Mouse (Mus musculus) urinary bladder, adult 18-20 months (tissue): ENCODE data around the gene Kdm6a.

Experiments
- DNase-seq, 2 experiments: peaks; one replicate each; pipeline ENCODE4 v3.0.0; 2022; ENCODE audit warnings: low spot score in 2 of 2, mixed read lengths in 2 of 2

Kdm6a gene

DNA sequence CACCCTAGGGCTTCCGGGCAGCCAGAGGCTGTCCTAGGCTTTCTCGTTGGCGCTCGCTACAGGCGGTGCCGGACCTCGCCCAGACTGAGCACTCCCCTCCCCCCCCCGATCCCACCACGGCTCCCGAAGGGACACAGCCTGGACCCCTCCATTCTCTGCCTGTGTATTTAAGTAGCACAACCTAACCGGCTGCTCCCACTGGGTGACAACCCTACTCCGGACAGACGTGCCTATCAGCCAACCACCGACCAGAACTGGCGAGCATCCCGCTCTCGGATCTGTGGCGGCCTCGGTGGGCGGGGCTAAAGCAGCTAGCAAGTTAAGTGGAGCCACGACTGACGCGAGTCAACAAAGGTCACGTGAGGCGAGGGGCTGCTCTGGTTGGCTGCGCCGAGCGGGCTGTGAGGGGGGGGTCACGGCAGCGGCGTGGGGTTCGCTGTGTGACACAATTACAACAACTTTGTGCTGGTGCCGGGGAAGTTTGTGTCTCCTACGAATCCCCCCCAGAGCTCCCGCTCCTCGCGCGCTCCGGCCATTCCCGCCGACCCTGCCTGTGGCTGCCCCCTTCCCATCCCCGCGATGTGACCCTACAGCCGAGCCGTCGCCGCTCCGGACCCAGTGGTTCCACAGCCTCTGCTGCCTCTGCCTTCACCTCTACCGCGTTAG, at the start of gene Kdm6a:
Gene Kdm6a (plus strand): TSS at position 384 of the 666 bp plus-strand sequence.
- DNase-seq, result peak; percentile 83 to 100

DNA sequence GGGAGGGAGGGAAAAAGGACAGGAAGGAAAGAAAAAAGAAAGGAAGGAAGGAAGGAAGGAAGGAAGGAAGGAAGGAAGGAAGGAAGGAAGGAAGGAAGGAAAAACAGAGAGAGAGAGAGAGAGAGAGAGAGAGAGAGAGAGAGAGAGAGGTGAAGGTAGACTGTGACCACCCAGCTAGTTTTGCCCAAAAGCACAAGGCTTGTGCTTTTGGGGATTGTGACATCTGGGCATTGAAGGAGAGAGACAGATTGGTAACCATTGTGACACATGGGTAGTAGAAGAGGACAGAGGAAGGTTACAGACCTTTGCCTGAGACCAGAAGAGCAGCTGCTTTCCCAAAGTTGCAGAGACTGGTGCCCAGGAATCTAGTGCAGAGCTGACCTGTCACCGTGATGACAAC, 16.8 kb upstream of the Kdm6a start, which contains the start of gene Dusp21:
Gene Dusp21 (plus strand): TSS at position 301 of the 400 bp plus-strand sequence.
- no peak for DNase-seq

DNA sequence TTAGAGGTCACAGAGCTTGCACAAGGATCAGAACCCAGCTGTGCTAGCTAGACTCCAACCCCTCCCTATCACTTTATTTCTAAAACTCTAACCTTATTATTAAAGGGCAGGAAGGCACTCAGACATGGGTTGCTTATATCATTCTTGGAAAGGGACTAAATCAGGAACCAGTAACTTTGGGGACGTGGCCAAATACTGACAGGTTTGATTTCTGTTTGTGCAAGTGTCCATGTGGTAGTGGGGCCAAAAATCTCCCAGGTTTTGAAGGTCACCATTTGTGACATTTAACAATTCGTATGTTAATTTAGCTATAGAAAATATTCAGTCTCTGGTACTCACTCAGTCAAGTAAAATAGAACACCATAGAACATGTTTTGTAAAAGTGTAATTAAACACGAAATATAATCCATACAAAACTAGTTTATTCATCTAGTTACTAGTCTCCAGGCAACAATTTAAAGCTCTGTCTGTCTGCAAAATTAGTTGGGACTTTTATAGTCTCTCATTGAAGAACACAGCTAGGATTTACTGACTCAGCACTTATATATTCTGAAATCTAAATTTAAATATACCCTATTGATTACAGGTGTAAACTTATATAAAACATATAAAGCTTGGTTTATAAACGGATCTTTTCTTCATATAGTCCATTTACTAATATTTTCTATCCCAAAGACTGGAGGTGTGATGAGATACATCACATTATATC, 1.5 kb upstream of the Kdm6a start:
- no peak for DNase-seq

DNA sequence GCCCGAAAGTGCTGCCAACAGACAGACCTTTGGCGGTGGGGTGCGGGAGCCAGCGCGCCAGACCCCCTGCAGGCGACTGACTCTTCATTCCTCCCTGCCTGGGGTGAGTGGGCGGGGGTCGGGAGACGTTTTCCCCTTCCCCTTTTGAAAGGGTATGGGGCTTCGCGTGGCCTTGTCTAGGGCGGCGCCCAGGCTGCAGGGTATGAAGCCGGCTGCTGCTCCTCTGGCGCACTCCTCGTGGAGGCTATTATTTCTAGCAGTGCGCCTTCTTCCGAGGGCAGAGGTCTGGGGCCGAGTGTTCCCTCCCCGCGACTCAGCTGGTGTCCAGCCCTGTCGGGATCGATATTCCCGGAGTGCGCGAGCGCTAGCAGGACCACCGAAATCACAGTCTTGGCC, 581 bp upstream of the Kdm6a start:
- peak in 1 of 2 experiments; percentile 30 for DNase-seq

DNA sequence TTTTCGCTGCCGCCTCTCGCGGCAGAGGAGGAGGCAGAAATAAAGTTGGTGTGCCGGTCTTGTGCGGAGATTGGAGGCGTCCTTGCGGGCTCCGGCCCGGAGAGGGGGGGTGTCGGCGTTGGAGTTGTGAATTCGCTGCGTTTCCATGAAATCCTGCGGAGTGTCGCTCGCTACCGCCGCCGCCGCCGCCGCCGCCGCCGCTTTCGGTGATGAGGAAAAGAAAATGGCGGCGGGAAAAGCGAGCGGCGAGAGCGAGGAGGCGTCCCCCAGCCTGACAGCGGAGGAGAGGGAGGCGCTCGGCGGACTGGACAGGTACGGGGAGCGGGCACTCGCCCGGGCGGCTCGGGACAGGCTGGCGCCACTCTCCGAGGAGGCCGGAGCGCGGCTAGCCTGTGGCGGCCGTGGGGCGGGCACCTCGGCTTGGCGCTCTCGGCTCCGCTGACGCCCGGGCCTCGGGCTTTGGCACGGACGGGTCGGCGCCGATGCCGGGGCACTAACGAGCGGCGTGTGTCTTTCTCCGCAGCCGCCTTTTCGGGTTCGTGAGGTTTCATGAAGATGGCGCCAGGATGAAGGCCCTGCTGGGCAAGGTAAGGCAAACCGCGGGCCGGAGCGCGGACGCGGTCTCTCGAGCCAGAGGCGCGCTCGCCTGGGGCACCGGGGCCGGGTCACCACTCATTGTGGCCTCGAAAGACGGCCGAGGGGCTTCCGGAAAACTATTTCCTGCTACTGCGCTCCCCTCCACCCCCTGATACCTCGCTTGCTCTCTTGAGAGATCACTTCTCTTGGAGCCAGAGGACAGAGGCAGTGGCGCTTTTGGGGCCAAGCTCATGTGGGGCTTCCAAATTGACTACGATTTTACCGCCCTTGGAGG, 721 bp downstream of the Kdm6a start:
- peak; percentile 33 to 51 for DNase-seq

DNA sequence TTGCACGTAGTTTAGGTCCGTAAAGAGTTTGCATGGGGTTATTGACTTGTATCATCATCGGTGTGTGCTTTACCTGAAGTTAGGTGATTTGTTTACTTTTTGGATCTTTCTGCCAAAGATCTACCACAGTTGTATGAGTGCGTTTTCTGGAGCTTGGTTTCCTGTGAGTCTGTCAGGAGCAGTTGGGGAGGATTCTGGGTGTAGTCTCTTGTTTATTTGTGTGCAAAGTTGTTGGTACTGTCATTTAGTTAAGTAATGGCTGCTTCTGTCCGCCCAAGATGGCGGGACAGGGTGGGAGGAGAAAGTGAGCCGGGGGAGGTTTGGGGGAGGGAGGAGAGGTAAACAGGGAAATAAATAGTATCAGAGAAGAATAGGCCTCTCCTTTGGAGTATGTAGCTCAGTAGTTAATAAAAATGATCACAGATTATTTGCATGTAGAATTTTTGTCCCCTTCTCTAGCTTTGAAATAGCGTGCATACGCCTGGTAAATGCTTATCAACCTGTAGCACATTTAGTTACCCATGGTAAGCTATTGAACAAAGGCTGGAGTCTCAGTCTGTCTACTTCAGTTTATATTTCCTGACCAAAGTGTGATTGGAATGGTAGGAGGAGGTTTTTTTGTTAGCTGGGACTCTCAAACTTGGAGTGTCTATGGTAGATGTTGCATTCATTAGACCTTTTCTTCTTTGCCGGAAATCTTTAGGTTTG, 1.7 kb downstream of the Kdm6a start:
- DNase-seq, result no peak

DNA sequence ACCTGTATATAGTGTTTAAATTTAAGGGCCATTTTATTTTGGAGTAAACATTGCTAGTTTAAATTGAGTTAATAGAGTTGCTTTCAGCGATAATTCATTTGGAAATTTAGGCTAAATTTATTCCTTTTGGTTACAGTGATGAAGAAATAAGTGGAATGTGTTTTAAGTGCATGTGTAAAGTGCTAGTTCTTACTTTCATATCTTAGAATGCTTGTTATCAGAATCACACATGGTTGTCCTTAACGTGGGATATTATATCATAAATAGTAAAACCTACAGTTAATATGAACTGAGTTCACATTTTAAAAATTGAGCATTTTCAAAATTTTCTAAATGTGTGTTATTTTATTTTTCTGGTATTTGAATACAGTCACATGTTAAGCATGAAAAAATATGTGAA, 2.7 kb downstream of the Kdm6a start:
- DNase-seq, result no peak

DNA sequence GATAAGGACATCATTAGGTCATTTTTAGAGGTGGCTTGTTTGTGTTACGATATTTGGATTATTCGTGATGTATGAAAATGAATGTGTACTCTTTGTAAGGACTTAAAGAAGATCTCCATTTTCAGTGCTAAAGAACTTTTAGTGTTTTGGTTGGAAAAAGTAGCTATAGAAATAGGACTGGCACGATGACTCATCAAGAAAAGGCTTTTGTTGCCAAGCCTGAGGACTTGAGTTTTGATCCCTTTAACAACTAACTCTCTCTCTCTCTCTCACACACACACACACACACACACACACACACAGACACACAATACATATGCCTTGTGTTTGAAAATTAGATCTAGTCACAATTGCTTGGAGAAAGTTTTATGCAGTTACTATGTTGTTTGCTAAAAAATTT, 4.6 kb downstream of the Kdm6a start:
- no peak for DNase-seq

DNA sequence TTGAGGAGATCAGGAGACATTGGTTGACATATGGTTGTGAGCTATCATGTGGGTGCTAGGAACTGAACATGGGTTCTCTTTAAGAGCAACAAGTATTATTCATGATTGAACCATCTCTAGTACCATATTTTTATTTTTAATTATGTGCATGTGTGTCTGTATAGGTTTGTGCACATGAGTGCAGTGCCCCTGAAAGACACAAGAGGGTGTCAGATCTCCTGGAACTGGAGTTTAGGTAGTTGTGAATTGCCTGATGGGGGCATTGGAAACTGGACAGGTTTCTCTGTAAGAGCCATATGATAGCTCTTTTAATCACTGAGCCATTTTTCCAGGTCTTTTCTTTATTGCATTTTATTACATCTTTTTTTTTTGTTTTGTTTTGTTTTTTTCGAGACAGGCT, 6.6 kb downstream of the Kdm6a start:
- no peak for DNase-seq

DNA sequence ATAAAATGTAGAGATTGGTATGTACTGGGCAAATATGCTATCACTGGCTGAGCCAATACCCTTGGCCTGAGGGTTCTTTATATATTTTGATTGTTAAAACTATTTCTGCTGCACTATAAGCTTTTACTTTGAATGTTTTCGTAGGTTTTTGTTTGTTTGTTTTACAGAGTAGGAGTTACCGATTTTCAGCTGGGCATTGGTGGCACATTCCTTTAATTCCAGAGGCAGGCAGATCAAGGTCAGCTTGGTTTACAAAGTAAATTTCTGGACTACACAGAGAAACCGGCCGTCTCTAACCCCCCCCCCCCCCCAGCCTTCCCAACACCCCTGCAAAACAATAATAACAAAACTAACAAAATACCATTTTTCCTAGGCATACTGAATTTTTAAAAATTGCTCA, 12.5 kb downstream of the Kdm6a start:
- DNase-seq, result no peak

DNA sequence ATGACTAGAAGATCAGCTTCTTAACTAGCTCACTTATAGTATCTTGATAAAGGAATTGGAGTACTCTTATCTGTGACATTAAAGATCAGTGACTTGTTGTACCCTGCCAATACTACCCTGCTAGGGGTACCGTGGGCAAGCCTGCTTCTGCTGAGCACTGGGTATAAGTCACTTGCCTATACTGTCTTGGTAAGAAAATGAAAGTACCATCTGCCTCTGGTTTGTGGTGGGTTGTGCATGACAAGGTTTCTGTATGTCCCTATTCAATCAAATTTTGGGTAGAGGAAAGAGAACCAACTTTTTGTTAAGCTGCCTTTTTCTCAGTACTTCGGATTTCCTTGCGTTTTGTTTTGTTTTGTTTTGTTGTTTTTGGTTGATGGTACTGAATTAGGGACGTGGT, 15.4 kb downstream of the Kdm6a start:
- no peak for DNase-seq

DNA sequence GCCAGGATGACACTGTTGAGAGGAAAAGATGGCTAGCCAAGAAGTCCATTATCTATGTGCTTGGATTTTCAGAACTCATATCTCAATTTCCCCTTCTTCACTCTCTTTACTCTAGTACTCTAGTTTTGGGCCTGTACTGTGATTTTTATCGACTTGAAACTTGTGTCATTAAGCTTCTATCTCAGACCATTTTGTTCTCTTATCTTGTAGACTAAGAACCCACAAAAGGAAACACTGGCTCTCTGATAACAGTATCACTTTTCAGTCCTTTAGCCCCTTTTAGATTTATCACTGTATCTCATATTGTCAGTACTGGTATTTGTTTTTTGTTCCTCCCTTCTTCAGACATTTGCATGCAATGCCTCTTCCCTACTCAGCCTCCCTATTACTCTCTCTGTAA, 17.1 kb downstream of the Kdm6a start:
- DNase-seq, result no peak

DNA sequence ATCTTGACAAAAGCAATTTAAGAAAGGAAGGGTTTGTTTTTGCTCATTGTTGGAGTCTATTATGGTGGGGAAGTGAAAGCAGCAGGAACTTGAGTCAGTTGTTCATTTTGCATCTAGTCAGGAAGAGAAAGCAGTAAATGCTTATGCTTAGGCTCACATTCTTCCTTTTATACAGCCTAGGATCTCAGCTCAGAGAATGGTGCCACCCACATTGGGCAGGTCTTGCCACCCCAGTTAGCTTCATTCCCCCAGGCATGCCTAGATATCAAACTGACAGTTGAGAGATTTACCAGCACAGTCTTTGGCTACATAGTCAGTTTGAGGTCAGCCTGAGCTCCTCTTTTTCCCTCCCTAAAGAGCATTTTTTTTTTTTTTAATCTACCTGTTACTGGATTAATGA, 24.8 kb downstream of the Kdm6a start:
- DNase-seq, result no peak

DNA sequence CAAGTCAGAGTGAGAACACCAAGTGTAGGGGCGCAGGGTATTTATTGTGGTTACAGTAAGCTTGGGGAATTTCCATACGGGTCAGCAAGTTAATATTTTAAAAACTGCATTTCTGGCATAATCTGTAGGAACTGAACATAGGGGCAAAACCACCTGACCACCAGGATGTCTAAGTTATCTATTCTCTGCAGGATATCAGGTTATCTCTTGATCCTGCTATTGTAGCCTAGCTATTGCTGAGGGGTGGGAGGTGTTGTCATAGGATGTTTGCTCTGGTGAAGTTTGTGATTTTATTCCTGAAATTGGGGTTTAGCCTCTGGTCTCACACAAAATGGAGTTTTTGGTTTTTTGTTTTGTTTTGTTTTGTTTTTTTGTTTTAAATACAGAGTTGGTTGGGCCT, 25.9 kb downstream of the Kdm6a start:
- DNase-seq, result no peak

DNA sequence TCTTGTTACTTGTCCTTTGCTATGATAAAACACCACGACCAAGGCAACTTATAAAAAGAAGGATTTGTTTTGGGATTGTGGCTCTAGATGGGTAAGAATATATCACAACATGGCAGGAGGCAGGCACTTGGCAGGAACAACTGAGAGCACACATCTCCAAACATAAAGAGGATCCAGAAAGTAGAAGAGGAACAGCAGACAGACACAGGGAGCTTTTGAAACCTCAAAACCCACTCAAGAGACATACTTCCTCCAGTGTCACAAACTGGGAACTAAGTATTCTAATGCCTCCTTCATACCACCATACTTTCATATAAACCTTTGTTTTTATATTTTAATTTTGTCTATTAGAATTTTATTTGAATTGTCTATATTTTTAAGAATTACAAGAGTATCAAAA, 77.2 kb downstream of the Kdm6a start:
- DNase-seq, result no peak

DNA sequence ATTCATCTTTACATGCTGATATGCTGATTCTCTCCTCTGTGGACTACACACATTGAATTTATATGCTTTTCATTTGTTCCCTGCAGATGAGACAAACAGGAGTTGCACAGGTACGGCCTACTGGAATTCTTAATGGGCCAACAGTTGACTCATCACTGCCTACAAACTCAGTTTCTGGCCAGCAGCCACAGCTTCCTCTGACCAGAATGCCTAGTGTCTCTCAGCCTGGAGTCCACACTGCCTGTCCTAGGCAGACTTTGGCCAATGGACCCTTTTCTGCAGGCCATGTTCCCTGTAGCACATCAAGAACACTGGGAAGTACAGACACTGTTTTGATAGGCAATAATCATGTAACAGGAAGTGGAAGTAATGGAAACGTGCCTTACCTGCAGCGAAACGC, 88.2 kb downstream of the Kdm6a start:
- no peak for DNase-seq

DNA sequence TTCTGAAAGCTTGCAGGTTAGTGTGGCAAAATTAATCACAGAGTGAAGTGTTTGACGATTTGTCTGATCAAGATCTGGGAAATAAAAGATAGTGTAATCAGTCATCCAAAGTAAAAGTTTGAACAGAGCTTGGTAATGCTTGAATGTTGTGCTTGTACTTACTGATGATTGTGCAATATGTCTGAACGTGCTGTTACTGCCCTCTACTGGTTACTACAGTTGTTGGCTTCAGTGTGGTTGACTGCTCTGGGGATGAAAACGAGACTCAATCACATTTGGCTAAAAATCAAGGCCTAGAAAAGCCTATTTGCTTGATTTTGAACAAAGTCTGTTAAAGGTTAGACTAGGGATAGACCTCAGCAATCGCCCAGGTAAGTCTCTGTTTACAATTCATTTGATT, 92.4 kb downstream of the Kdm6a start:
- DNase-seq, result no peak

DNA sequence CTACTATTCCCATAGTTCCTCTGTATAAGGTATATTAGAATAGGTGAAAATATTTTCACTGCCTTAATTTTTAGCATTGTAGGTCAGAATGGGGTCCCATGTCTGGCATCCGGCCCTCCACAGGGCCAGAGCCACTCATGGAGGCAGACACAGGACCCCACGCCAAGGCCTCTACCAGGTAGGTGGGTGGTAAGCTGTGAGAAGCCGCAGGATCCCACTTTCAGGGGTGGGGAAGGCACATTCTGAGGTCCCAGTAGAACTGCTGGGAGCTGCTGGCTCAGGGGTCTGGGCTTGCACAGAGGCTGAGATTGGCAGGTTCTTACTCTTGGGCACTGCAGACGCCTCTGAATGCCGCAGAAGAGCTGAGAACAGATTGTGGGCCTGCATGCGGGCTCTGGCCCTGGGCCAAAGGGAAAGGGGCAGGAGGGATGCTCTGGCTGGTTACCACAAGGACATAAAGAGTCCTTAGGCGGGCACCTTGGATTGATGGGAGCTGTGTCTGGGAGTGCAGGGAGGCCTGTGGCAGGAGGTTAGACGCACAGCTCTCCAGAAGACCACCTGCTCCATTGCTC, 95.9 kb downstream of the Kdm6a start:
- no peak for DNase-seq

DNA sequence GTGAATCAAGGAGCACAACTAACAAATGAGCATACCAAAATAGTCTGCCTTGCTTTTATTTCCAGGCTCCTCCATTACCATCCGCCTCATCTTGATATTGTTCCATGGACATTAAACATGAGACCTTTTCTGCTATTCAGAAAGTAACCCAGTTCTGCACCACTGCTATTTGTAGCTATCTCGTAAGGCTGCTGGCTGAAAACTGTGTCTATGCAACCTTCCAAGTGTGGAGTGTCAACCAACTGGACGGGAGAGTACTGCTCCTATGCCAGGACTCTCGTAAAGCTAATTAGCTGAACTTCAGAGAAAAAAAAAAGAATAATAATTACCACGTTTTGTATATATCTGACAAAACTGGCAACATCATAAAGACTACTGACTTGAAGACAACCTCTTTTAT, 116.2 kb downstream of the Kdm6a start:
- no peak for DNase-seq

DNA sequence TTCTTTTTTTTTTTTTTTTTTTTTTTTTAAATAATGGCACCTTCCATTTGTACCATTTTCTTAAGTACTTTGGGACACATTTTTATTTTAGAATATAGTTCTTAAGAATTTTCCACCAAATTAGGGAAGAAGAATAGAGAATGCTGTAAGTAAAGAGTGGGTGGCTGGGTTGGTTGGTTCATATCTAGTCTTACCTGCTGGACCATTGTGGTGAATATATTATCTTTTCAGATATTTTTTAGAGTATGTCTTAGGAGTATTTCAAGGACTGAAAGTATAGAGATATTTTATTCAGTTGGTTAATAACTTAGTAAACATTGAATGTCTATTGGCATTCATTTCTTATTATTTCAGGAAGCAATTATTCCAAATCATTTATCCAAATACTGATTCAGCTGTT, 117.8 kb downstream of the Kdm6a start:
- DNase-seq, result no peak
